Mouse (Mus musculus) myocyte (in vitro differentiated cells): ENCODE measurements around the gene Nrn1l. TPM values are rescaled to one million over a fixed set of nuclear protein-coding genes. Genes with fewer than 3 reads are reported as not detected.

ENCODE experiments used
- H3K27me3 ChIP-seq: one replicate; pipeline ENCODE4 v1.6.1; 2011; ENCODE audit not compliant: control insufficient read depth, insufficient read depth, insufficient read length
- H3K36me3 ChIP-seq: one replicate; pipeline ENCODE4 v1.6.1; 2011; ENCODE audit not compliant: control insufficient read depth, insufficient read depth
- H3K4me2 ChIP-seq: one replicate; pipeline ENCODE4 v1.6.1; 2011; ENCODE audit warnings: low read depth, control low read depth
- H3K4me3 ChIP-seq: one replicate; pipeline ENCODE4 v1.5.1; 2011; ENCODE audit warnings: mild to moderate bottlenecking, control low read depth, moderate library complexity
- H3K79me2 ChIP-seq: one replicate; pipeline ENCODE4 v1.6.1; 2011; ENCODE audit not compliant: control insufficient read depth, insufficient read depth
- H3ac ChIP-seq: one replicate; pipeline ENCODE4 v1.6.1; 2011; ENCODE audit not compliant: control insufficient read depth, insufficient read length
- CEBPB ChIP-seq: IDR thresholded peaks from 2 replicates; pipeline ENCODE4 v1.6.1; 2011; ENCODE audit warnings: mild to moderate bottlenecking, moderate library complexity; ENCODE audit not compliant: poor library complexity, insufficient read depth, severe bottlenecking
- E2F4 ChIP-seq: IDR thresholded peaks from one replicate; pipeline ENCODE4 v1.6.1; 2011; ENCODE audit warnings: mild to moderate bottlenecking, control low read depth, moderate library complexity; ENCODE audit not compliant: insufficient read depth
- MAX ChIP-seq: IDR thresholded peaks from one replicate; pipeline ENCODE4 v1.6.1; 2011; ENCODE audit warnings: low read depth, mild to moderate bottlenecking, control low read depth
- MYOD1 ChIP-seq, 3 experiments: IDR thresholded peaks; one replicate each; pipeline ENCODE4 v1.6.1; 2011; ENCODE audit warnings: control low read depth in 2 of 3, low read depth in 2 of 3, mild to moderate bottlenecking in 2 of 3, moderate library complexity in 1 of 3; ENCODE audit not compliant: insufficient read length in 2 of 3, control insufficient read depth in 1 of 3
- MYOG ChIP-seq, 3 experiments: IDR thresholded peaks; one replicate each; pipeline ENCODE4 v1.6.1; 2011; ENCODE audit warnings: control low read depth in 2 of 3, low read depth in 2 of 3, mild to moderate bottlenecking in 2 of 3; ENCODE audit not compliant: insufficient read length in 2 of 3, control insufficient read depth in 1 of 3, insufficient read depth in 1 of 3
- POLR2A ChIP-seq: IDR thresholded peaks from one replicate; pipeline ENCODE4 v1.6.1; 2011; ENCODE audit warnings: low read depth, mild to moderate bottlenecking, control low read depth, moderate library complexity; ENCODE audit not compliant: insufficient read length
- POLR2AphosphoS2 ChIP-seq: IDR thresholded peaks from one replicate; pipeline ENCODE4 v1.6.1; 2011; ENCODE audit warnings: low read depth, control low read depth; ENCODE audit not compliant: insufficient read length
- REST ChIP-seq: IDR thresholded peaks from one replicate; pipeline ENCODE4 v1.6.1; 2011; ENCODE audit warnings: mild to moderate bottlenecking, control low read depth, moderate library complexity; ENCODE audit not compliant: insufficient read depth, insufficient read length
- SRF ChIP-seq: IDR thresholded peaks from one replicate; pipeline ENCODE4 v1.6.1; 2011; ENCODE audit warnings: low read depth; ENCODE audit not compliant: control insufficient read depth, insufficient read length
- TCF12 ChIP-seq: IDR thresholded peaks from one replicate; pipeline ENCODE4 v1.6.1; 2011; ENCODE audit warnings: mild to moderate bottlenecking, control low read depth; ENCODE audit not compliant: poor library complexity, insufficient read depth, severe bottlenecking
- TCF3 ChIP-seq: IDR thresholded peaks from one replicate; pipeline ENCODE4 v1.6.1; 2011; ENCODE audit warnings: low read depth, control low read depth; ENCODE audit not compliant: insufficient read length
- USF1 ChIP-seq: IDR thresholded peaks from one replicate; pipeline ENCODE4 v1.6.1; 2011; ENCODE audit warnings: low read depth, mild to moderate bottlenecking, control low read depth, moderate library complexity
- polyA plus RNA-seq: library from polyadenylated mRNA; unstranded; fragments of >200 nt; fragmentation: generic; extraction: Trizol; gene quantifications from one replicate; pipeline ENCODE4 v1.2.1, GENCODE M21; 2012; ENCODE audit warnings: missing spikeins

Gene Nrn1l
- polyA plus RNA-seq, 1 experiment: 0.36 TPM

DNA sequence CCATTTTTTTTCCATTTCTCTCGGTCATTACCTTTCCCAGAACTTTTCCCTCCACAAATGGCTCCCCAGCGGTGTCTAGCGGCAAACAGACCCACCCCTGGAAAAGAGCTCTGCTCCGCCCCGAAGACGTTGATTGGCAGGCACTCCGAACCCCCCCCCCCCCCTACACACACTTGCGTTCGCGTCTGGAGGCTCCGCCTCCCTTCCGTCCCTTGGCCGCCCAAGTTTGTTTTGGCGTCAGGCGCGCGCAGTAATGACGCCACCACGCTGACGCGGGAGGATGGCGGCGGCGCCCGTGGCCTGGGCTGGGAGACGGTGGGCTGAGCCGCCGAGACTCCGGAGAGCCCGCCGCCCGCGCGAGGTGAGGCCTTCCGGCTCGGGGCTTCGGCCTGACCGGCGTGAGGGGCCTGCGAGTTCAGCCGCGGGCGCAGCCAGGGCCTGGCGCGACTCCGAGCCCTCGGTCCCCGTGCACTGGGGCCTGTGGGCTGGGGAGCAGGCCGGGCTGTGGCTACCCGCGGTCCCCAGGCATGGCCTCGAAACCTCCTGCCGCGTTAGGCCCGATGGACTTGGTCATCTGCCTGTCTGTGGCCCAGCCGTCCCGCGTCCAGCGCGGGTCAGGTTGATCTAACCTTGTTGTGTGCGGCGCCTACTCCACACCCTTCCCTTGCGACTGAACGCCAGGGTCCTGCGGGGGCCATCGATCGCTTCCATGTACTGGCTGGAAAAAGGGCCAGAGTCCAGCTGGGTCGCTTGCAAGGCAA is 7.0 kb downstream of the Nrn1l start, which contains the start of gene Pskh1:
TSS of gene Pskh1 (plus strand) at position 262 of the 761 bp plus-strand sequence.
- Histone ChIP-seq H3K4me3 (peak within 1 kb of the TSS; percentile 59), H3ac (peak within 1 kb of the TSS; percentile 43), H3K4me2 (peak within 1 kb of the TSS; percentile 88), H3K27me3 (no peaks in the 10 kb centered on the region), H3K36me3 (no peaks in the 10 kb centered on the region), H3K79me2 (peaks cover 19% of the 10 kb centered on the region)
- TF ChIP-seq MYOD1 (IDR thresholded peaks at IDR 0.05; ENCODE audit: control insufficient read depth in 1 of 3, insufficient read length in 2 of 3, low read depth in 2 of 3) (peak in 1 of 3 experiments; percentile 27), POLR2AphosphoS2 (peak; percentile 44), E2F4 (no peak), SRF (peak; percentile 22), MYOG (IDR thresholded peaks at IDR 0.05; ENCODE audit: control insufficient read depth in 1 of 3, insufficient read depth in 1 of 3, insufficient read length in 2 of 3, low read depth in 2 of 3) (peak in 1 of 3 experiments; percentile 15), REST (peak; percentile 20), POLR2A (peak; percentile 87), USF1 (no peak), CEBPB (no peak), TCF3 (no peak)

DNA sequence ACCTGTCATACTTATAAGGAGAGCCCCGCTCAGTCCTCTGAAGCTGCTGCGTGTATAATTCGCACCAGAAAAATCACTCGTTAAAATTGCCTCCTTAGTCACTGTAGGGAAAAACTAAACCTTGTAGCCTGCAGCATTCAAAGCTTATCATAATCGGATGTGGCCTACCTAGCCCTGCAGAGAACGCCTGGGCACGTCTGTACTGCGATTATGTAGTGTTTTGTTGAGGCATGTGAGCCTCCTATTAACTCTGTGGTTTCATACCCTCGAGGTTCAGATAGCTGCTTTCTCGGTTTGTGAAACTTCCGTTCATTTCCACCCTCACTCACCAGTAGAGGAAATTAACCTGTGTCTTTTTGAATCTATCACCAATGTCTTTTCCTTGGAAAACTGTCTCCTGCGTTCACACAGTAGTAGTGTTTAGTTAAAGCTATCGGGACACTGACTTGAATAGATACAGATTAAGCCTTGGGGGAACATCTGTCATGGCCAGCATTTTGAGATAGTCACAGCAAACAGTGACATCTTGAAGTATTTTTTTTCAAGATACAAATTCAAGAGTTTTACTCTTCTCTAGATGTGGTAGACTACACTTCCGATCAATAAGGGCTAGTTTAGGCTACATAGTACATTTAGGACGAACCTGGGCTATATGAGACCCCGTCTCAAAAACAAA is 7.7 kb downstream of the Nrn1l start:
- peak overlapping the region; percentile 59 for H3K4me3 ChIP-seq
- H3K79me2 ChIP-seq: peaks cover 22% of the 10 kb centered on the region
- H3K4me2 ChIP-seq: peak overlapping the region; percentile 88
- no peaks in the 10 kb centered on the region for H3K36me3 ChIP-seq
- no peaks in the 10 kb centered on the region for H3K27me3 ChIP-seq
- TF ChIP-seq MAX: no peak
- H3ac ChIP-seq: peak overlapping the region; percentile 43

- no peak overlapping the region for H3ac ChIP-seq
- TF ChIP-seq MYOD1 (IDR thresholded peaks at IDR 0.05; ENCODE audit: control insufficient read depth in 1 of 3, insufficient read length in 2 of 3, low read depth in 2 of 3): no peak
- no peak for TF ChIP-seq USF1
- TF ChIP-seq MAX: no peak
- no peak for TF ChIP-seq POLR2A
- no peak for TF ChIP-seq TCF3
- no peak for TF ChIP-seq TCF12
- TF ChIP-seq SRF: no peak
- no peak for TF ChIP-seq E2F4
- TF ChIP-seq CEBPB: no peak
- no peak for TF ChIP-seq POLR2AphosphoS2
- TF ChIP-seq MYOG (IDR thresholded peaks at IDR 0.05; ENCODE audit: control insufficient read depth in 1 of 3, insufficient read depth in 1 of 3, insufficient read length in 2 of 3, low read depth in 2 of 3): no peak
- TF ChIP-seq REST: no peak
- H3K79me2 ChIP-seq: peaks cover 6% of the 10 kb centered on the region
- H3K4me3 ChIP-seq: no peak overlapping the region
- H3K27me3 ChIP-seq: no peaks in the 10 kb centered on the region
- peaks cover 6% of the 10 kb centered on the region for H3K36me3 ChIP-seq
- H3K4me2 ChIP-seq: no peak overlapping the region
Measured at GRCm38 (mm10) chr8:105919390-105919789, 26.0 kb downstream of the Nrn1l start.

- Histone ChIP-seq H3K79me2 (no peaks in the 10 kb centered on the region), H3K4me3 (no peak overlapping the region), H3ac (no peak overlapping the region), H3K27me3 (no peaks in the 10 kb centered on the region), H3K4me2 (no peak overlapping the region), H3K36me3 (peaks cover 6% of the 10 kb centered on the region)
- no peak for TF ChIP-seq TCF3
- no peak for TF ChIP-seq MYOD1 (IDR thresholded peaks at IDR 0.05; ENCODE audit: control insufficient read depth in 1 of 3, insufficient read length in 2 of 3, low read depth in 2 of 3)
- TF ChIP-seq SRF: no peak
- no peak for TF ChIP-seq POLR2A
- TF ChIP-seq REST: no peak
- TF ChIP-seq MAX: no peak
- no peak for TF ChIP-seq MYOG (IDR thresholded peaks at IDR 0.05; ENCODE audit: control insufficient read depth in 1 of 3, insufficient read depth in 1 of 3, insufficient read length in 2 of 3, low read depth in 2 of 3)
- TF ChIP-seq TCF12: no peak
- no peak for TF ChIP-seq USF1
- TF ChIP-seq CEBPB: no peak
Measured at GRCm38 (mm10) chr8:105925123-105925522, 31.8 kb downstream of the Nrn1l start.
